Mouse (Mus musculus): ENCODE measurements around the gene Nln. TPM values are rescaled to one million over a fixed set of nuclear protein-coding genes. Genes with fewer than 3 reads are reported as not detected.

Nln gene
- total and polyA plus RNA-seq, 3 experiments: 15.4 to 229 (median 16.1) TPM

DNA sequence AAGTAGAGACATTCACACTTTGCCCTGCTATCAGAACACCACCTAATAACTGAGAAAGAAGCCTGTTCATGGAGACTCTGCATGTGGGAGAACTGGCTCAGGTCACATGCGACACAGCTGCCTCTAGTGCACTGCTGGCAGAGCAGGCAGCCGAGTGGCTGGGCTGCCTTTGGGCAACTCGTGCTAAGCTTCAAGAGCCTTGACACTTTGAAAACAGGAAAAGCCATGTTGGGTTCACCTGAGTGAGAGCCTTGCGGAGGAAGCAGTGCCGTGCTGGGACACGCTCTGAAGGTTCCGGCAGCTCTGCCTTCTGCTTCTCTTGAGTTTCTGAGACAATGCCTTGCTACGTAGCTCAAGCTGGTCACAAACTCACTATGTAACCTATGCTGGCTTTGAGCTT, 66.7 kb downstream of the Nln start:
- no peaks in the 10 kb centered on the region for H3K9me3 ChIP-seq (replicated peaks; ENCODE audit: insufficient read depth, low read length)
- H3K4me3 ChIP-seq (ENCODE audit: control insufficient read depth in 1 of 2, insufficient read depth in 1 of 2, low read depth in 2 of 2, low read length in 2 of 2): no peak overlapping the region
- peaks cover 0 to 47% of the 10 kb centered on the region in 2 experiments; a peak in 2 of 4 replicates for H3K36me3 ChIP-seq (ENCODE audit: control insufficient read depth in 1 of 2, insufficient read depth in 2 of 2, low read length in 2 of 2)
- H3K79me2 ChIP-seq (ENCODE audit: control insufficient read depth, insufficient read depth, low read length, poor library complexity): no peaks in the 10 kb centered on the region
- DNase-seq (ENCODE audit: low read depth, low spot score): no peak
- H3K4me1 ChIP-seq (ENCODE audit: control insufficient read depth in 1 of 2, insufficient read depth in 2 of 2, low read length in 2 of 2): peaks cover 26 to 47% of the 10 kb centered on the region in 2 experiments
- H3K9ac ChIP-seq (ENCODE audit: control insufficient read depth, low read depth, low read length, poor library complexity, severe bottlenecking): no peak overlapping the region
- no peak for TF ChIP-seq NELFE (IDR thresholded peaks at IDR 0.05; ENCODE audit: low read depth, low read length)
- no peak for TF ChIP-seq GABPA (IDR thresholded peaks at IDR 0.05; ENCODE audit: low read depth, low read length)
- TF ChIP-seq NRF1 (IDR thresholded peaks at IDR 0.05; ENCODE audit: insufficient read depth, low read depth, low read length, poor library complexity, severe bottlenecking): no peak
- no peak for TF ChIP-seq ETS1 (IDR thresholded peaks at IDR 0.05; ENCODE audit: low read depth, low read length)
- TF ChIP-seq POLR2AphosphoS2 (IDR thresholded peaks at IDR 0.05; ENCODE audit: low read length): no peak
- no peak for TF ChIP-seq MYC (IDR thresholded peaks at IDR 0.05; ENCODE audit: low read depth, low read length)
- no peak for TF ChIP-seq MEF2A (IDR thresholded peaks at IDR 0.05; ENCODE audit: extremely low read depth, insufficient replicate concordance, low read depth, low read length, poor library complexity, severe bottlenecking)
- TF ChIP-seq ZMIZ1 (IDR thresholded peaks at IDR 0.05; ENCODE audit: low read depth, low read length): no peak
- TF ChIP-seq POLR2AphosphoS5 (IDR thresholded peaks at IDR 0.05; ENCODE audit: borderline replicate concordance, low read depth, low read length): no peak
- no peak for TF ChIP-seq MYB (IDR thresholded peaks at IDR 0.05; ENCODE audit: low read depth, low read length)
- no peak for TF ChIP-seq MXI1 (IDR thresholded peaks at IDR 0.05; ENCODE audit: low read depth, low read length)
- no peak for TF ChIP-seq TCF12 (IDR thresholded peaks at IDR 0.05; ENCODE audit: low read depth, low read length)
- no peak for TF ChIP-seq GATA1 (IDR thresholded peaks at IDR 0.05; ENCODE audit: low read depth, low read length)
- TF ChIP-seq ELF1 (IDR thresholded peaks at IDR 0.05; ENCODE audit: low read depth, low read length): no peak
- no peak for TF ChIP-seq E2F4 (IDR thresholded peaks at IDR 0.05; ENCODE audit: borderline replicate concordance, low read depth, low read length)
- no peak for TF ChIP-seq CTCF (IDR thresholded peaks at IDR 0.05 in 2 of 3, conservative IDR thresholded peaks at IDR 0.05 in 1 of 3; ENCODE audit: control insufficient read depth in 1 of 3, insufficient read depth in 1 of 3, low read depth in 2 of 3, low read length in 3 of 3, poor library complexity in 1 of 3, severe bottlenecking in 1 of 3)
- no peak for TF ChIP-seq ZC3H11A (IDR thresholded peaks at IDR 0.05; ENCODE audit: low read depth, low read length)
- no peak for TF ChIP-seq HCFC1 (IDR thresholded peaks at IDR 0.05; ENCODE audit: low read depth, low read length)
- TF ChIP-seq RAD21 (IDR thresholded peaks at IDR 0.05; ENCODE audit: low read depth, low read length): no peak
- no peak for TF ChIP-seq USF1 (IDR thresholded peaks at IDR 0.05; ENCODE audit: low read depth, low read length)
- no peak overlapping the region for H3K27ac ChIP-seq (ENCODE audit: control insufficient read depth, low read depth, low read length)
- no peaks in the 10 kb centered on the region for H3K27me3 ChIP-seq (ENCODE audit: control insufficient read depth in 1 of 2, insufficient read depth in 2 of 2, low read length in 2 of 2)

DNA sequence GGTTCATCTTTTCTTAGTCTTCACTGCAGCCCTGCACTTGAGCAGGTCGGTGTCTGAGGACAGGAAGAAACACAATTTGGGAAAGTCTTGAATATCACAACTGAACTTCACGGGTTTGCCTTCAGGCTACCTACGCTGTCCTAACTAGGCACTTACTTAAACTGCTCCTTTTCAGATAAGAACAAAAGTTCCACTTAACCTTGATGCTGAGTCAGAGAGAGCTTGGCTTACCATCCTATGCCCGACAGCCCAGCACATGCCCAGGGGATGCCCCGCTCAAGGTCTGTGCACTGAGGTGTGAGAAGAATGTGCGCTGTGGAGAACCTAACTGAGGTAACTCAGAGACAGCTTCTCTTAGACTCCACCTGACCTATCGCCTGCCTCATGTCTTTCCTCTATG, 67.9 kb downstream of the Nln start:
- no peak for TF ChIP-seq ETS1 (IDR thresholded peaks at IDR 0.05; ENCODE audit: low read depth, low read length)
- peak; percentile 73; the same call in 1 of the 2 replicates for TF ChIP-seq MAX (IDR thresholded peaks at IDR 0.05; ENCODE audit: low read length)
- TF ChIP-seq GABPA (IDR thresholded peaks at IDR 0.05; ENCODE audit: low read depth, low read length): no peak
- TF ChIP-seq MAFK (IDR thresholded peaks at IDR 0.05; ENCODE audit: borderline replicate concordance, low read depth, low read length): no peak
- peak; percentile 53; the same call in 1 of the 2 replicates for TF ChIP-seq GATA1 (IDR thresholded peaks at IDR 0.05; ENCODE audit: low read depth, low read length)
- no peak for TF ChIP-seq CHD2 (IDR thresholded peaks at IDR 0.05; ENCODE audit: low read length)
- TF ChIP-seq POLR2AphosphoS2 (IDR thresholded peaks at IDR 0.05; ENCODE audit: low read length): no peak
- TF ChIP-seq MAZ (IDR thresholded peaks at IDR 0.05; ENCODE audit: low read depth, low read length): no peak
- TF ChIP-seq TBP (IDR thresholded peaks at IDR 0.05; ENCODE audit: low read depth, low read length): no peak
- TF ChIP-seq JUND (IDR thresholded peaks at IDR 0.05; ENCODE audit: low read depth, low read length): no peak
- no peak for TF ChIP-seq ZNF384 (IDR thresholded peaks at IDR 0.05; ENCODE audit: low read depth, low read length)
- TF ChIP-seq USF1 (IDR thresholded peaks at IDR 0.05; ENCODE audit: low read depth, low read length): no peak
- H3K4me3 ChIP-seq (ENCODE audit: control insufficient read depth in 1 of 2, insufficient read depth in 1 of 2, low read depth in 2 of 2, low read length in 2 of 2): no peak overlapping the region
- peak overlapping the region; percentile 86 for H3K27ac ChIP-seq (ENCODE audit: control insufficient read depth, low read depth, low read length)
- peaks cover 0 to 56% of the 10 kb centered on the region in 2 experiments; a peak in 2 of 4 replicates for H3K36me3 ChIP-seq (ENCODE audit: control insufficient read depth in 1 of 2, insufficient read depth in 2 of 2, low read length in 2 of 2)
- no peaks in the 10 kb centered on the region for H3K9me3 ChIP-seq (replicated peaks; ENCODE audit: insufficient read depth, low read length)
- peak; percentile 74 for DNase-seq (ENCODE audit: low read depth, low spot score)
- peak overlapping the region; percentile 30 for H3K9ac ChIP-seq (ENCODE audit: control insufficient read depth, low read depth, low read length, poor library complexity, severe bottlenecking)
- H3K27me3 ChIP-seq (ENCODE audit: control insufficient read depth in 1 of 2, insufficient read depth in 2 of 2, low read length in 2 of 2): no peaks in the 10 kb centered on the region
- H3K4me1 ChIP-seq (ENCODE audit: control insufficient read depth in 1 of 2, insufficient read depth in 2 of 2, low read length in 2 of 2): peaks cover 35 to 58% of the 10 kb centered on the region in 2 experiments
- H3K79me2 ChIP-seq (ENCODE audit: control insufficient read depth, insufficient read depth, low read length, poor library complexity): no peaks in the 10 kb centered on the region

Data from MEL (cell line).